Mouse (Mus musculus) small intestine, adult 2 months (tissue): ENCODE results near the gene 1700029I15Rik. TPM values are rescaled to one million over a fixed set of nuclear protein-coding genes. Genes with fewer than 3 reads are reported as not detected.

Experiments used
- H3K27ac ChIP-seq: fragments of 200-500 bp; 2 replicates; pipeline ENCODE4 v1.5.1; 2012; ENCODE audit warnings: low read depth, low read length, control low read depth, inconsistent platforms; ENCODE audit not compliant: insufficient read depth
- H3K27me3 ChIP-seq: fragments of 200-500 bp; 2 replicates; pipeline ENCODE4 v1.6.1; 2012; ENCODE audit warnings: mild to moderate bottlenecking, moderate library complexity, low read length, inconsistent platforms; ENCODE audit not compliant: control insufficient read depth, insufficient read depth
- H3K36me3 ChIP-seq: fragments of 200-500 bp; 2 replicates; pipeline ENCODE4 v1.6.1; 2012; ENCODE audit warnings: mild to moderate bottlenecking, low read length, control low read depth, inconsistent platforms; ENCODE audit not compliant: control insufficient read depth, insufficient read depth
- H3K4me1 ChIP-seq: fragments of 200-500 bp; 2 replicates; pipeline ENCODE4 v1.6.1; 2012; ENCODE audit warnings: low read length, inconsistent platforms, mixed read lengths; ENCODE audit not compliant: control insufficient read depth, insufficient read depth, insufficient read length
- H3K4me3 ChIP-seq: fragments of 200-500 bp; 2 replicates; pipeline ENCODE4 v1.5.1; 2012; ENCODE audit warnings: low read depth, mild to moderate bottlenecking, control low read depth, inconsistent platforms, low read length, moderate library complexity
- CTCF ChIP-seq: fragments of 200-500 bp; IDR thresholded peaks from 2 replicates; pipeline ENCODE4 v1.5.1; 2012; ENCODE audit warnings: low read depth, mild to moderate bottlenecking, control low read depth, inconsistent platforms, low read length, moderate library complexity, mixed read lengths; ENCODE audit not compliant: insufficient replicate concordance, insufficient read length; ENCODE audit errors: extremely low read depth
- POLR2A ChIP-seq: fragments of 200-500 bp; IDR thresholded peaks from 2 replicates; pipeline ENCODE4 v1.6.1; 2012; ENCODE audit warnings: low read depth, mild to moderate bottlenecking, control low read depth, inconsistent platforms, low read length, moderate library complexity
- WGBS: fragments of 180-500 bp; shearing (Covaris S2); methylation state at CpG from one replicate; pipeline ENCODE4 v1.1.7; 2018; 5-methylcytosine and 5-hydroxymethylcytosine counted together
- polyA plus RNA-seq: library from polyadenylated mRNA; depleted of rRNA; stranded (reverse); fragments of >200 nt; gene quantifications from 2 replicates; pipeline ENCODE4 v1.2.3, GENCODE M21; 2012; rRNA removed

Gene 1700029I15Rik
- polyA plus RNA-seq, 1 experiment, result 7.4 TPM

- Histone ChIP-seq H3K36me3 (peaks cover 3% of the 10 kb centered on the region; the same call in 1 of the 2 replicates), H3K27me3 (no peaks in the 10 kb centered on the region), H3K4me1 (peaks cover 26% of the 10 kb centered on the region), H3K4me3 (peak overlapping the region; percentile 32), H3K27ac (peak overlapping the region; percentile 28; the same call in 1 of the 2 replicates)
- TF ChIP-seq POLR2A (no peak), CTCF (no peak)
- WGBS, result 62% methylated on average over 21 of the region's 21 CpGs
Observed at GRCm38 (mm10) chr2:92430723-92431541, 48.6 kb downstream of the 1700029I15Rik start.

GRCm38 (mm10) chr2:92431611-92432179, 49.4 kb downstream of the 1700029I15Rik start:
- Histone ChIP-seq H3K4me3 (peak overlapping the region; percentile 32), H3K36me3 (no peaks in the 10 kb centered on the region), H3K4me1 (peaks cover 26% of the 10 kb centered on the region), H3K27me3 (no peaks in the 10 kb centered on the region), H3K27ac (peak overlapping the region; percentile 73)
- TF ChIP-seq POLR2A, result no peak
- TF ChIP-seq CTCF, result no peak
- 49% methylated on average over 11 of the region's 11 CpGs for WGBS

- peaks cover 25% of the 10 kb centered on the region for H3K4me1 ChIP-seq
- no peak for TF ChIP-seq CTCF
- no peaks in the 10 kb centered on the region for H3K27me3 ChIP-seq
- no peaks in the 10 kb centered on the region for H3K36me3 ChIP-seq
- H3K4me3 ChIP-seq, result peak overlapping the region; percentile 68
- peak overlapping the region; percentile 73 for H3K27ac ChIP-seq
- WGBS, result 23% methylated on average over 17 of the region's 17 CpGs
Observed at GRCm38 (mm10) chr2:92432299-92433295, 50.3 kb downstream of the 1700029I15Rik start.

- Histone ChIP-seq H3K36me3 (no peaks in the 10 kb centered on the region), H3K27ac (peak within 1 kb of the TSS; percentile 73), H3K4me1 (peaks cover 27% of the 10 kb centered on the region), H3K4me3 (peak within 1 kb of the TSS; percentile 68), H3K27me3 (no peaks in the 10 kb centered on the region)
- under 1% methylated on average over 76 of the region's 76 CpGs for WGBS
- TF ChIP-seq POLR2A (peak; percentile 88), CTCF (no peak)
Observed at GRCm38 (mm10) chr2:92433578-92434374, 51.4 kb downstream of the 1700029I15Rik start, which contains the start of gene Cry2. Gene Cry2 (minus strand): TSS chr2:92434043.

- Histone ChIP-seq H3K27ac (peak overlapping the region; percentile 71), H3K4me3 (peak overlapping the region; percentile 67), H3K36me3 (no peaks in the 10 kb centered on the region), H3K27me3 (no peaks in the 10 kb centered on the region), H3K4me1 (peaks cover 27% of the 10 kb centered on the region)
- 2% methylated on average over 12 of the region's 12 CpGs for WGBS
- TF ChIP-seq POLR2A (no peak), CTCF (no peak)
Observed at GRCm38 (mm10) chr2:92434375-92434745, 52.0 kb downstream of the 1700029I15Rik start.

GRCm38 (mm10) chr2:92435023-92435422, 52.7 kb downstream of the 1700029I15Rik start:
- WGBS, result 38% methylated on average over 6 of the region's 6 CpGs
- peaks cover 27% of the 10 kb centered on the region for H3K4me1 ChIP-seq
- H3K27me3 ChIP-seq, result no peaks in the 10 kb centered on the region
- no peak overlapping the region for H3K27ac ChIP-seq
- TF ChIP-seq CTCF (no peak), POLR2A (no peak)
- H3K36me3 ChIP-seq, result no peaks in the 10 kb centered on the region
- no peak overlapping the region for H3K4me3 ChIP-seq

Other genes starting within 250 kb of the 1700029I15Rik start
- 71.2 and 157 TPM in 2 replicates for gene Pex16, start 7.9 kb upstream of the 1700029I15Rik start, polyA plus RNA-seq
- 12.3 and 15.6 TPM in 2 replicates for gene Large2, start 7.7 kb upstream of the 1700029I15Rik start, polyA plus RNA-seq
- 4.7 and 5.3 TPM in 2 replicates for gene Mapk8ip1, start 18.7 kb downstream of the 1700029I15Rik start, polyA plus RNA-seq
- 4.7 and 13.1 TPM in 2 replicates for gene Cry2, start 51.5 kb downstream of the 1700029I15Rik start, polyA plus RNA-seq
- 124 and 160 TPM in 2 replicates for gene Slc35c1, start 78.0 kb downstream of the 1700029I15Rik start, polyA plus RNA-seq
- 3.1 and 5.5 TPM in 2 replicates for gene Chst1, start 217.2 kb downstream of the 1700029I15Rik start, polyA plus RNA-seq